Mouse (Mus musculus): Measurements from ENCODE around the gene Irx6. TPM values are rescaled to one million over a fixed set of nuclear protein-coding genes. Genes with fewer than 3 reads are reported as not detected.
A peak's percentile ranks its signal among the peaks of the same experiment; 100 is the strongest.

Irx6 gene
- polyA plus RNA-seq, 1 experiment from 2014 or later: 2.4 TPM

DNA sequence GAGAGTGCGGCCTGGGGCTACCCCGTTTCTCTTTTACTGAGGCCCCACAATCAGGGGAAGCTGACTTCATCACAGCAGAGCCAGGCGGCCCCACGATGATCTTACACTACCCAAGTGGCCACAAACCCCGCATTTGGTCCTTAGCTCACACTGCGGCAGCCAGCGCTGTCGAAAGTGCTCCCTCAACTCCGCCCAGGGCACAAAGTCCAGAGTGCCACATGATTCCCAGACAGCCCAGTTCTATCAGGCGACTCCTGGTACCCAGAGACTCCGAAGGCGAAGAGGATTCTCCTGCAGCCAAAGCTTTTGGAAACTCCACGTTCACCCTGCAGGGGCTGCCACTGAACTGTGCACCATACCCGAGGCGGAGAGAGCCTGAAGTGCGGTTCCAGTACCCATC, 4.3 kb downstream of the Irx6 start:
- no peaks in the 10 kb centered on the region for H3K9me3 ChIP-seq
- peaks cover 65% of the 10 kb centered on the region for H3K27me3 ChIP-seq
- no peak overlapping the region for H3K4me3 ChIP-seq
- no peak overlapping the region for H3K27ac ChIP-seq (replicated peaks)
- no peaks in the 10 kb centered on the region for H3K36me3 ChIP-seq
- peak overlapping the region; percentile 20 for H3K4me2 ChIP-seq
- ATAC-seq (ENCODE audit: low FRiP score, low read depth): no peak
- no peak overlapping the region for H3K9ac ChIP-seq
- WGBS: 16% methylated on average over 16 of the region's 16 CpGs
- H3K4me1 ChIP-seq (replicated peaks): peaks cover 24% of the 10 kb centered on the region

DNA sequence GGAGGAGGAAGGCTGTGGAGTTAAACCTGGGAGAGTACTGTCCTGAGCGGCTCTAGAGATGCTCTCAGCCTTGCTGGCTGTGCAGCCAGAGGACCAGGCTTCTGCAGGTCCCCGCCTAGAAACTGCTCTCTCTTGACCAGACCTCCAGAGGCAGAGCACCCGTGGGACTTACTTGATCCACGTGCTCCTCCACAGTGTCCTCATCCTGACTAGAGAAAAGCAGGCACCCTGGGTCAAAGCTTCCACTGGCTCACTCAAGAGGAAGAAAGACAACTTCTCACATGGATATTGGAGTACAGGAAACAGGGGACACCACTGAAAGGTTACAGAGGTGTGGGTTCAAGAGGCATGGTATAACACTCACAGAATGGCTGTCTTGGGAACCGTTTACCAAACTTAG, 23.3 kb downstream of the Irx6 start:
- Histone ChIP-seq H3K4me3 (no peak overlapping the region), H3K9ac (no peak overlapping the region), H3K4me2 (no peak overlapping the region), H3K36me3 (no peaks in the 10 kb centered on the region), H3K9me3 (no peaks in the 10 kb centered on the region), H3K27ac (replicated peaks) (no peak overlapping the region), H3K27me3 (no peaks in the 10 kb centered on the region), H3K4me1 (replicated peaks) (0 out of 2 replicates have a peak, but pooled peaks cover 8% of the 10 kb centered on the region)
- ATAC-seq (ENCODE audit: low FRiP score, low read depth): no peak
- 84% methylated on average over 5 of the region's 5 CpGs for WGBS

DNA sequence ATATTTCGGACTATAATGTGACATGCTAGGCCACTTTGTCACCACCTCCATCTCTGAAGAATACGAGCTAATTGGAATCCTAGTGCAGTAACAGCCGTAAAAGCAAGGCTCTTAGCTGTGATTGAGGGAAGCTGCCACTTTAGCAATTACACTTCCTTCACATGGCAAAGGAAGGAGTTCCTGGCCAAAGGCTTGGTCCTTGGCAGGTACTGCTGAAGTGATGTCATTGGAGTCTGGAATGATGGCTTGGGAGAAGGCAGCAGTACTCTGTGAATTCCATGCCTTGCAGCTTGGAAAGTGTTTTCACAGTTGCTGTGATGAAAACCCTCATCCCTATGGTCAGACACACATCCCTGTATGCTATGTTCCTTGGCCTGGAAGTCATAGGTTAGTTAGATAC, 24.3 kb downstream of the Irx6 start:
- H3K4me2 ChIP-seq: no peak overlapping the region
- H3K36me3 ChIP-seq: no peaks in the 10 kb centered on the region
- H3K4me1 ChIP-seq (replicated peaks): 0 out of 2 replicates have a peak, but pooled peaks cover 8% of the 10 kb centered on the region
- H3K4me3 ChIP-seq: no peak overlapping the region
- no peak overlapping the region for H3K27ac ChIP-seq (replicated peaks)
- H3K9me3 ChIP-seq: no peaks in the 10 kb centered on the region
- no peak overlapping the region for H3K9ac ChIP-seq
- ATAC-seq (ENCODE audit: low FRiP score, low read depth): no peak
- 66% methylated on average over 3 of the region's 3 CpGs for whole genome bisulfite sequencing
- no peaks in the 10 kb centered on the region for H3K27me3 ChIP-seq

GRCm38 (mm10) chr8:92699922-92700540, 25.9 kb downstream of the Irx6 start:
- no peak overlapping the region for H3K4me2 ChIP-seq
- H3K9ac ChIP-seq: no peak overlapping the region
- H3K4me3 ChIP-seq: no peak overlapping the region
- no peaks in the 10 kb centered on the region for H3K36me3 ChIP-seq
- 0 out of 2 replicates have a peak, but pooled peaks cover 8% of the 10 kb centered on the region for H3K4me1 ChIP-seq (replicated peaks)
- WGBS: 52% methylated on average over 8 of the region's 8 CpGs
- no peaks in the 10 kb centered on the region for H3K27me3 ChIP-seq
- ATAC-seq (ENCODE audit: low FRiP score, low read depth): no peak
- H3K27ac ChIP-seq (replicated peaks): no peak overlapping the region
- no peaks in the 10 kb centered on the region for H3K9me3 ChIP-seq

DNA sequence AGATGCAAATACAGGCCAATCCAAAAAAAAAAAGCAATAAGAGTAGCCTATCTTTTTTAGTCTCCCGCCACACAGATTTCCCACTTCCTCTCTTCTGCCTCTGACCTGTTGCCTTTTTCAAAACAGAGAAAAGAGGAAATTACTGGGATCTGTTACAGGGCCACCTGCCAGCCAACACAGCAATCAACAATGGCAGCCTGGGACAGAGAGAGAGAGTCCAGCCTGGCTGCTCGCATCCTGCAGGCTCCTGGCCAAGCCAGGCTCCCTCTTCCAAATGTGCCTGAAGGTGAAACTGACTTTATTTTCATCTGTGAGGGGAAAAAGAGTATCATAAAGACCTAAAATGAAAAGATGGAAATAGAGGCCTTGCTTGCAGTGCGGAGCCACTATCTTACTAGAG, 29.3 kb downstream of the Irx6 start:
- H3K27ac ChIP-seq (replicated peaks): no peak overlapping the region
- no peak overlapping the region for H3K9ac ChIP-seq
- 73% methylated on average over 3 of the region's 3 CpGs for WGBS
- 0 out of 2 replicates have a peak, but pooled peaks cover 8% of the 10 kb centered on the region for H3K4me1 ChIP-seq (replicated peaks)
- H3K4me3 ChIP-seq: no peak overlapping the region
- no peak for ATAC-seq (ENCODE audit: low FRiP score, low read depth)
- no peaks in the 10 kb centered on the region for H3K36me3 ChIP-seq
- no peaks in the 10 kb centered on the region for H3K9me3 ChIP-seq
- H3K27me3 ChIP-seq: no peaks in the 10 kb centered on the region
- H3K4me2 ChIP-seq: no peak overlapping the region

DNA sequence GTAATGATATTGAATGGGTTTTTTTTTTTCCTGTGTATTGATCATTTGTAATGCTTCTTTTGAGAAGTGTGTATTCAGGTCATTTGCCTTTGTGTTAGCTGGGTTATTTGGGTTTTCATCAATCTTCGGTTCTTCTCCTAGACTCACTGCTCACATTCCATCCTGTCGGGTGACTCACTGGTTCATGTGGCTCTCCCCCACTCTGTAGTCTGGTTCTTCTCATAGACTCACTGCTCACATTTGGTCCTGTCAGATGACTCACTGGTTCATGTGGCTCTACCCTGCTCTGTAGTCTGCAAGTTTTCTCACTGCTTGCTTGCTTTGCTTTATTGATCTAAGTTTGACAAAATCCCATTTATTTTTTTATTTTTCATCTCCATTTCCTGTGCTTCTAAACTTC, 32.2 kb downstream of the Irx6 start:
- Histone ChIP-seq H3K9ac (no peak overlapping the region), H3K4me3 (no peak overlapping the region), H3K27me3 (no peaks in the 10 kb centered on the region), H3K27ac (replicated peaks) (no peak overlapping the region), H3K4me2 (no peak overlapping the region), H3K36me3 (no peaks in the 10 kb centered on the region), H3K4me1 (replicated peaks) (no peaks in the 10 kb centered on the region), H3K9me3 (no peaks in the 10 kb centered on the region)
- ATAC-seq (ENCODE audit: low FRiP score, low read depth): no peak
- 51% methylated on average over 2 of the region's 2 CpGs for WGBS

GRCm38 (mm10) chr8:92713286-92713685, 39.2 kb downstream of the Irx6 start:
- no peaks in the 10 kb centered on the region for H3K4me1 ChIP-seq (replicated peaks)
- H3K27ac ChIP-seq (replicated peaks): no peak overlapping the region
- no peak overlapping the region for H3K9ac ChIP-seq
- H3K4me3 ChIP-seq: no peak overlapping the region
- no peak overlapping the region for H3K4me2 ChIP-seq
- ATAC-seq (ENCODE audit: low FRiP score, low read depth): no peak
- H3K9me3 ChIP-seq: no peaks in the 10 kb centered on the region
- WGBS: 92% methylated on average over 1 of the region's 1 CpGs
- H3K36me3 ChIP-seq: no peaks in the 10 kb centered on the region
- no peaks in the 10 kb centered on the region for H3K27me3 ChIP-seq

GRCm38 (mm10) chr8:92717418-92717817, 43.3 kb downstream of the Irx6 start:
- no peak for ATAC-seq (ENCODE audit: low FRiP score, low read depth)

GRCm38 (mm10) chr8:92718057-92718456, 44.0 kb downstream of the Irx6 start:
- ATAC-seq (ENCODE audit: low FRiP score, low read depth): no peak
- peaks cover 9% of the 10 kb centered on the region for H3K4me1 ChIP-seq (replicated peaks)
- 75% methylated on average over 5 of the region's 5 CpGs for WGBS
- no peak overlapping the region for H3K27ac ChIP-seq (replicated peaks)
- no peaks in the 10 kb centered on the region for H3K36me3 ChIP-seq
- 0 out of 2 replicates have a peak, but pooled peaks cover 7% of the 10 kb centered on the region for H3K27me3 ChIP-seq
- no peak overlapping the region for H3K4me3 ChIP-seq
- no peaks in the 10 kb centered on the region for H3K9me3 ChIP-seq
- no peak overlapping the region for H3K4me2 ChIP-seq
- H3K9ac ChIP-seq: no peak overlapping the region

More at GRCm38 (mm10) chr8:92717418-92717817, 43.3 kb downstream of the Irx6 start:
- Histone ChIP-seq H3K27me3 (0 out of 2 replicates have a peak, but pooled peaks cover 7% of the 10 kb centered on the region), H3K9ac (no peak overlapping the region), H3K4me2 (no peak overlapping the region), H3K9me3 (no peaks in the 10 kb centered on the region), H3K4me1 (replicated peaks) (peaks cover 5% of the 10 kb centered on the region), H3K36me3 (no peaks in the 10 kb centered on the region), H3K27ac (replicated peaks) (no peak overlapping the region), H3K4me3 (no peak overlapping the region)
- WGBS: 70% methylated on average over 4 of the region's 4 CpGs

GRCm38 (mm10) chr8:92721266-92721935, 47.3 kb downstream of the Irx6 start:
- Histone ChIP-seq H3K36me3 (no peaks in the 10 kb centered on the region), H3K9ac (no peak overlapping the region), H3K9me3 (no peaks in the 10 kb centered on the region), H3K4me2 (0 out of 2 replicates have a peak overlapping the region, but pooled peaks have one; percentile 13), H3K27me3 (peaks cover 22% of the 10 kb centered on the region), H3K4me1 (replicated peaks) (peaks cover 14% of the 10 kb centered on the region), H3K27ac (replicated peaks) (no peak overlapping the region), H3K4me3 (no peak overlapping the region)
- peak; percentile 93 for ATAC-seq (ENCODE audit: low FRiP score, low read depth)
- whole genome bisulfite sequencing: 36% methylated on average over 12 of the region's 12 CpGs

- peaks cover 14% of the 10 kb centered on the region for H3K4me1 ChIP-seq (replicated peaks)
- H3K27me3 ChIP-seq: peaks cover 22% of the 10 kb centered on the region
- no peak overlapping the region for H3K27ac ChIP-seq (replicated peaks)
- H3K9ac ChIP-seq: no peak overlapping the region
- no peak overlapping the region for H3K4me3 ChIP-seq
- no peak overlapping the region for H3K4me2 ChIP-seq
- no peaks in the 10 kb centered on the region for H3K36me3 ChIP-seq
- 49% methylated on average over 8 of the region's 8 CpGs for WGBS
- no peak for ATAC-seq (ENCODE audit: low FRiP score, low read depth)
- no peaks in the 10 kb centered on the region for H3K9me3 ChIP-seq
These were observed 47.8 kb downstream of the Irx6 start for GRCm38 (mm10) chr8:92721936-92722321.

- Histone ChIP-seq H3K27ac (replicated peaks) (no peak overlapping the region), H3K4me3 (no peak overlapping the region), H3K9me3 (no peaks in the 10 kb centered on the region), H3K4me2 (no peak overlapping the region), H3K36me3 (no peaks in the 10 kb centered on the region), H3K4me1 (replicated peaks) (peaks cover 14% of the 10 kb centered on the region), H3K27me3 (peaks cover 22% of the 10 kb centered on the region), H3K9ac (no peak overlapping the region)
- no peak for ATAC-seq (ENCODE audit: low FRiP score, low read depth)
- WGBS: 37% methylated on average over 6 of the region's 6 CpGs
These were observed 49.2 kb downstream of the Irx6 start for GRCm38 (mm10) chr8:92723320-92723719.
